8 mouse cellular contexts compared by ENCODE assay signal in the genomic region with DNA sequence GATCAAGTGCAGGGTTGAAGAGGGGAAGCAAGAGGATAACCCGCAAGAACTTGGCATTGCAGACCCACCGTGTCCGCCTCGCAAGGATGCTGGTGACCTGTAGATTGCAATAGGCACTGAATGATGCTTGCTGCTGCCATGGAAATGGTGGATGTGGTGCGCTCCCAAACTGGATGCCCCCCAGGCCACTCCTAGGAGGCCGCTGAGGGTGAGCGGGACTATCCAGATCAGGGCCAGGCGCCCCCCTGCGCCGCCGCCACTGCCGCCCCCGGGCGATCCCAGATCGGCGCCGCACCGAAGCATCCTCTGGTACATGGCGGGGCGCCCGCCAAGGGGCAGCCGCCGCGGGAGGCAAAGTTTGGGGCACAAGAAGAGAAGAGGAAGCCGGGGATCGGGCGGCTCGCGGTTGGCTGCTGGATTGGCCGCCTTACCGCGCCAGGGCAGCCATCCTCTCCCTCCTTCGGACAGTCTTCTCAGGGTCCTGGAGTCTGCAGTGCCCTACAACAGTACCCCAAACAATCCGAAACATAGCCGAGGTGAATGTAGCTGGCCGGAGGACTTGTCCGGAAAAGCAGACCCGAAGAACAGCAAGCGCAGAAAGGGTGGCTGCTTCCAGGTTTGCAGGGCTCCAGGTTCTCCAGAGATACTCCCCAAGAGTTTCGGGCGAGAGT.
DNase-seq lines count a peak whose midpoint lies in the region; ATAC-seq and TF ChIP-seq lines count a peak whose summit lies in the region.

No protein-coding gene starts in this region.

- no peak overlapping the region for H3K9ac ChIP-seq in lung, postnatal 0 days (replicated peaks; ENCODE audit: low read depth)
- H3K9ac ChIP-seq in liver, embryonic 12.5 days = no peak overlapping the region

- H3K4me3 ChIP-seq in lung, postnatal 0 days (ENCODE audit: low read depth, low read length) = peak overlapping the region; percentile 15; the same call in 1 of the 2 replicates
- peak overlapping the region; percentile 32 for H3K4me3 ChIP-seq in liver, embryonic 12.5 days

- peak; percentile 13 for DNase-seq in adrenal gland, postnatal 25 days
- no peak for DNase-seq in adrenal gland, postnatal 14 days
- no peak for DNase-seq in lung, postnatal 0 days (ENCODE audit: low spot score)
- no peak for DNase-seq in lung, adult 18-20 months
- peak; percentile 46 to 53 for DNase-seq in right cerebral cortex, postnatal 10 days (ENCODE audit: low spot score in 2 of 2)
- DNase-seq in urinary bladder, adult 2 months (ENCODE audit: low spot score) = no peak

- WGBS in lung, postnatal 0 days = under 1% methylated on average over 38 of the region's 41 CpGs
- WGBS in liver, embryonic 12.5 days (ENCODE audit: insufficient replicate concordance) = 2% methylated on average over 40 of the region's 41 CpGs

- no peaks in the 10 kb centered on the region for H3K36me3 ChIP-seq in lung, postnatal 0 days (ENCODE audit: insufficient read depth, low read length)
- no peaks in the 10 kb centered on the region for H3K36me3 ChIP-seq in liver, embryonic 12.5 days

- no peaks in the 10 kb centered on the region for H3K9me3 ChIP-seq in lung, postnatal 0 days (ENCODE audit: low read length)
- no peaks in the 10 kb centered on the region for H3K9me3 ChIP-seq in liver, embryonic 12.5 days (replicated peaks)

- no peak for TF ChIP-seq CTCF in lung, postnatal 0 days (IDR thresholded peaks at IDR 0.05)

- H3K4me2 ChIP-seq in lung, postnatal 0 days (replicated peaks; ENCODE audit: low read depth, low read length) = peak overlapping the region; percentile 45
- peak overlapping the region; percentile 54 for H3K4me2 ChIP-seq in liver, embryonic 12.5 days

- peaks cover 20% of the 10 kb centered on the region for H3K27me3 ChIP-seq in lung, postnatal 0 days (replicated peaks; ENCODE audit: insufficient read depth, low read length)
- peaks cover 50% of the 10 kb centered on the region for H3K27me3 ChIP-seq in liver, embryonic 12.5 days (replicated peaks)

- ATAC-seq in lung, postnatal 0 days = no peak
- peak; percentile 53 for ATAC-seq in granulocyte monocyte progenitor cell, adult 5-6 weeks (replicated peaks; ENCODE audit: poor library complexity, severe bottlenecking)
- no peak for ATAC-seq in liver, embryonic 12.5 days

- TF ChIP-seq EP300 in lung, postnatal 0 days (IDR thresholded peaks at IDR 0.05) = no peak

- H3K4me1 ChIP-seq in lung, postnatal 0 days (ENCODE audit: insufficient read depth, low read depth, low read length) = no peaks in the 10 kb centered on the region
- H3K4me1 ChIP-seq in liver, embryonic 12.5 days = no peaks in the 10 kb centered on the region

- no peak overlapping the region for H3K27ac ChIP-seq in lung, postnatal 0 days (ENCODE audit: low read length)
- no peak overlapping the region for H3K27ac ChIP-seq in liver, embryonic 12.5 days

Comparison
In these comparisons a context has a peak if more than half of its experiments do, and no peak if none do; other contexts are left out.
1. DNase-seq: peak in adrenal gland, postnatal 25 days (single experiment) and right cerebral cortex, postnatal 10 days (2 of 2); none in adrenal gland, postnatal 14 days (single experiment), lung, postnatal 0 days (single experiment), lung, adult 18-20 months (0 of 2) and urinary bladder, adult 2 months (single experiment).